Mouse (Mus musculus) brain, embryonic 18.5 days (tissue): ENCODE data around the gene Thrap3.

Experiments
- DNase-seq: peaks from one replicate; pipeline ENCODE4 v3.0.0-alpha.2; 2012; ENCODE audit warnings: low read depth, low spot score

The Thrap3 gene

GRCm38 (mm10) chr4:126146974-126147532, 55.5 kb downstream of the Thrap3 start:
- no peak for DNase-seq

- no peak for DNase-seq
These were observed 57.2 kb downstream of the Thrap3 start for GRCm38 (mm10) chr4:126145396-126145795.

- no peak for DNase-seq
These were observed 61.5 kb downstream of the Thrap3 start for GRCm38 (mm10) chr4:126141021-126141420.

- no peak for DNase-seq
These were observed 64.8 kb downstream of the Thrap3 start for GRCm38 (mm10) chr4:126137773-126138172.

- no peak for DNase-seq
These were observed 67.9 kb downstream of the Thrap3 start for GRCm38 (mm10) chr4:126134639-126135038.

GRCm38 (mm10) chr4:126134236-126134635, 68.3 kb downstream of the Thrap3 start:
- DNase-seq, result no peak

GRCm38 (mm10) chr4:126132636-126133264, 69.8 kb downstream of the Thrap3 start:
- no peak for DNase-seq

GRCm38 (mm10) chr4:126131290-126132121, 71.1 kb downstream of the Thrap3 start:
- peak; percentile 55 for DNase-seq

GRCm38 (mm10) chr4:126130502-126130901, 72.1 kb downstream of the Thrap3 start:
- DNase-seq, result no peak

- no peak for DNase-seq
These were observed 79.1 kb downstream of the Thrap3 start for GRCm38 (mm10) chr4:126123309-126124040.

GRCm38 (mm10) chr4:126120506-126120905, 82.1 kb downstream of the Thrap3 start:
- no peak for DNase-seq

GRCm38 (mm10) chr4:126120052-126120451, 82.5 kb downstream of the Thrap3 start:
- no peak for DNase-seq

GRCm38 (mm10) chr4:126119051-126119450, 83.5 kb downstream of the Thrap3 start:
- DNase-seq, result no peak

GRCm38 (mm10) chr4:126118651-126119050, 83.9 kb downstream of the Thrap3 start:
- no peak for DNase-seq

- no peak for DNase-seq
These were observed 85.4 kb downstream of the Thrap3 start for GRCm38 (mm10) chr4:126117116-126117515.

GRCm38 (mm10) chr4:126115871-126116521, 86.6 kb downstream of the Thrap3 start:
- DNase-seq, result no peak

GRCm38 (mm10) chr4:126115411-126115810, 87.1 kb downstream of the Thrap3 start:
- DNase-seq, result no peak
